Mouse (Mus musculus) ovary, postnatal 10 days (tissue): ENCODE results near the gene Pgc.

Source experiments
- DNase-seq: peaks from one replicate; pipeline ENCODE4 v3.0.0; 2022; ENCODE audit warnings: low spot score

Gene Pgc

DNA sequence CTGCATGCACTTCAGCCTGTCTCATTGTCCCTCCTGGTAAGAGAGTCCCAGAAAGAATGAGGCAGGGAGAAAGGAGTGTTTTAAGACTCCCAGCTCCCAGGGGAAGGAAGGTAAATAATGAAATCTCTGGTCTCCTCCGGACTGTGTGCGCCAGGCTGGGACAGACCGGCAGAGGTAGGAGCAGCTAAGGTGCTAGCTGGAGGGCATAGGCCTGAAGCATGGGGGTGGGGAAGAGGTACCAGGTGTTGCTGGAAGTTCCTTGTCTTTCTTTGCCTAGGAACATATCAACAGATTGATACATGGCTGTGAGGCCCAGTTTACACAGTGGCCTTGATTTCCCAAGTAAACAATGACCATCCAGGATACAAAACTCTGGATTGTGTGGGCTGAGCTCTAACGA, 17.7 kb upstream of the Pgc start:
- no peak for DNase-seq

DNA sequence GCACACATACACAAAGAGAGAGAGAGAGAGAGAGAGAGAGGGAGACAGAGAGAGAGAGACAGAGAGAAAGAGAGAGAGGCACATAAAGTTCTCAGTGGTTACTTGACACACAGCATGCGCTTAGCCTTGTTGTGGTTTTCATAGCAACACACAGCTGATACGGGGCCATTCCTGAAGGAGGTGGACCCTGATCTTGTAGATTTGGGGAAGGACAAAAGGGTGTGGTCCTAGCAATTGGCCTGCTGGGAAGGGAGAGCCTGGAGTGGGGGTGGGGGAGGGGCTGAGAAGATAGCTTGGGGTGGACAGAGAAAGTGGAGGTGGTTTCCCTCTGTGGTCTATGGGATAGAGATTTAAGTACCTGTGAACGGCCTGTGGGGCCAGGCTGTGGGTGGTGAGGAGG, 16.6 kb upstream of the Pgc start:
- DNase-seq, result no peak

DNA sequence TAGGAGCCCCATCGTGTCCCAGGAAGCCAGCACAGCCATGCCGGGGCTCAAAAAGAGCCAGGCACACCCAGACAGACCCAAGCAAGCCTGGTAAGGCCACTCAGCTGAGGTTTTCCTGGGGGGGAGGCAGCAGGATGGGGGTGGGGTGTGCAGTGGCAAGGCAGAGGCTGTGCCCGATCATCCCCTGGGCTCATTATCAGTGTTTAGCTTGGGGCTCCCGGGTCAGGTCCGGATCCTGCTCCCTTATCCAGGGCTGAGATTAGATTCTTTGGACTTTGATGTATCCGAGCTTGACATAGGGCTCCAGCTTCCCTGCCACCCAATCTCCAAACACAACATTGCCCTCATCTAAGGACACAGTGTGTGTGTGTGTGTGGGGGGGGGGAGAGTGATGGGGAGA, 14.8 kb upstream of the Pgc start:
- no peak for DNase-seq

GRCm38 (mm10) chr17:47712889-47713571, 13.6 kb upstream of the Pgc start:
- DNase-seq, result no peak

GRCm38 (mm10) chr17:47715037-47715436, 11.6 kb upstream of the Pgc start:
- no peak for DNase-seq

GRCm38 (mm10) chr17:47721183-47721582, 5.5 kb upstream of the Pgc start:
- no peak for DNase-seq

DNA sequence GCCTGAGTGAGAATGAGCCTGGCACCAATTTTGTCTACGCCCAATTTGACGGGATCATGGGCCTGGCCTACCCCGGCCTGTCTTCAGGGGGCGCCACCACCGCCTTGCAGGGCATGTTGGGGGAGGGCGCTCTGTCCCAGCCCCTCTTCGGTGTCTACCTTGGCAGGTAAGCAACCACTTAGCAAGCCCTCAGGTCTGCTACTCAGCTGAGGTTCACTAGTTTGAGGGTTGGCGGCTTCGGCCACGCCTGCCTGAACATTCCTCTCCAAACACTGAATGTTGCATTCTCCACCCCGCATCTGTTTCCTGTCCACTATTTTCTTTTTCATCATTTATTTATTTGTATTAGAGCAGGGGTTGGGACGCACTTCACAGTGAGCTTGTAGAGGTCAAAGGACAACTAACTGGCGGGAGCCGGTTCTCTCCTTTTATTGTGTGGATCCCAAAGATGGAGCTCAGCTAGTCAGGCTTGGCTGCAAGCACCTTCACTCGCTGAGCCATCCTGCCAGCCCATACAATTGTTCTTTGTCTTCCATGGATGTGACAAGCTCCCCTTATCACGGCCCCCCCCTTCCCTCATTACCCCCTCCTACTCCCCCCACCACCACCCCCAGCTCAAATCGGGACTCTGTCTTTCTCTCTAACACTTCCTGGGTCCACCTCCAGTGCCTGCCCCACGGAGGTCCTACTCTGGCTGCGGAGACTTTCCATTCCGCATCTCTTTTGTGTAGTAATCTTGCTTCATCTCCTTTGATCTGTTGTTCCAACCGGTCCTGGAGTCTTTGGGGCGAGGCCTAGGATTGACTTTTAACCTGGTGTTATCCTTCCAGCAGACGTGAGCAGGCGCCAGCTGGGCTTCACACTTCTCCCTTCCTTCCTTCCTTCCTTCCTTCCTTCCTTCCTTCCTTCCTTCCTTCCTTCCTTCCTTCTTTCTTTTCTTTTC, 4.3 kb downstream of the Pgc start:
- DNase-seq, result no peak

DNA sequence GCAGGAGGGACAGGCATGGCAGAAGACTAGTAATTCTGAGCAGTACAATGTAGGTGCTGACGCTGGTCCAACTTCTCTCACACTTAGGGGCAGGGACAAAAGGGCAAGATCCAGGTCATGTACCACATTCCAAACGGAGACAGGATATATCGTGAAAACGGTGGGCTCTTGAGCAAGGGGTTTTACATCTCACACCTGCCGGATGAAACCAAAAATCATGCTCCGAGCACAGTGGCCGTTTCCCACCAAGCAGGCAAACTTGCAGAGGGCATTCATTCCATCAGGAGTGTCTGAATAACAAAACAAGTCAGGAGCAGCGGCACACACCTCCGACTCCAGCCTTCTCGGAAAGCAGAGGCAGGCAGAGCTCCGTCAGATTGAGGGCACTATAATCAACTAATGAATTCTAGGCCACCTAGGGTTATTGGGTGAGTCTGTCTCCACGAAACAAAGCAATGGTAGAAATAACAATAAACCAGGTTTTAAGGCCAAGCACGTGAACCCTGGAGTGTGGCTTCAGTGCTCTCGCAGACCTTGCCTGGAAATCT, 9.0 kb downstream of the Pgc start:
- no peak for DNase-seq

DNA sequence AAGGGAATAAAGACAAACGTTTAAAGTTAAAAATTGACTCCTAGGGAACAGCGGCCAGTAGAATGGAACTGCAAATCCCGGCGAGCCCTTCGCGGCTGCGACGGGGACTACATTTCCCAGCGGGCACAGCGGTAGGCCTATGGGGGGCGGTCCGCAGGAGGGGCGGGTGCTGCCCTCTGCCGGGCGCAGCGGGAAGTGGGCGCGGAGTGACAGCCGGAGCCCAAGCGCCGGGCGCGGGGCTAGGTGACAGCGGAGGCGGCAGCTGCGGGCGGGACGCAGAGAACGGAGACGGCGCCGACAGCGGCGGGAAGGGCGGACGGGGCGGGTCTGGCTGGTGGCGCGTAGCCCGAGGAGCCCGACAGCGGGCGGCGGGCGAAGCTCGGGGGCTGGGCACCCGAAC, 10.2 kb downstream of the Pgc start, which contains the start of gene Tfeb:
Gene Tfeb (plus strand): TSS at position 175 of the 400 bp plus-strand sequence.
- DNase-seq, result peak; percentile 96

GRCm38 (mm10) chr17:47737271-47738065, 10.8 kb downstream of the Pgc start:
- peak; percentile 70 for DNase-seq

GRCm38 (mm10) chr17:47738066-47738878, 11.6 kb downstream of the Pgc start:
- DNase-seq, result peak; percentile 27

- DNase-seq, result no peak
These were observed 12.5 kb downstream of the Pgc start for GRCm38 (mm10) chr17:47738879-47739798.

- no peak for DNase-seq
These were observed 13.5 kb downstream of the Pgc start for GRCm38 (mm10) chr17:47740186-47740585.

DNA sequence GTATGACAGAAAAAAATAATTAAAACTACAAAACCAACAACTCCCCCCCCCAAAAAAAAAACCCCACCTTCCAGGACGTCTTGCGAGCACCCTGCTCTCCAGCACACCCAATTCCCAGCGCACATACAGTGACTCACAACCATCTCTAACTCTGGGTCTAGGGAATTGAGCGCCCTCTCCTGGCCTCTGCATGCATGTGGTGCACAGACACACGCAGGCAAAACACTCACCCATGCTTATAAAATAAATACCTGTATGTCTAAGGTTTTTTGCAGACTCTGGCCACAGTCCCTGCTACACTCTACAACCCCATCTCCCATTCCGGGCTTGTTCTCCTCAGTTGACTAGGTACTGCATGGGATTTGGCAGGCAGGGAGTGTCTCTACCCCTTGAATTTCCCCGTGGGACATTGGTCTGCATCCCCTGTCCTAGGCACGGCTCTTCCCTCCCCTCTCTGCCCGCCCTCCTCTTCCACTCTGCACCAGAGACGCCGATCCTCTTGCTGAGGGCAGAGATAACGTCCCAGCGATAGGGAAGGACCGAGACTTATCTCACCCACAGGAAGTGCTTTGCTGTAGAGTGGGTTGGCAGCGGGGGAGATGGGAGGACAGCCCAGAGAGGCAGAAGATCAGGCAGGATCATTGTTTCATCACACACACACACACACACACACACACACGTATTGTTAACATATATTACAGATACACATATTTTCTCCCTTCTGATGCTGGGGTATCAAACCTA, 16.5 kb downstream of the Pgc start:
- DNase-seq, result no peak

DNA sequence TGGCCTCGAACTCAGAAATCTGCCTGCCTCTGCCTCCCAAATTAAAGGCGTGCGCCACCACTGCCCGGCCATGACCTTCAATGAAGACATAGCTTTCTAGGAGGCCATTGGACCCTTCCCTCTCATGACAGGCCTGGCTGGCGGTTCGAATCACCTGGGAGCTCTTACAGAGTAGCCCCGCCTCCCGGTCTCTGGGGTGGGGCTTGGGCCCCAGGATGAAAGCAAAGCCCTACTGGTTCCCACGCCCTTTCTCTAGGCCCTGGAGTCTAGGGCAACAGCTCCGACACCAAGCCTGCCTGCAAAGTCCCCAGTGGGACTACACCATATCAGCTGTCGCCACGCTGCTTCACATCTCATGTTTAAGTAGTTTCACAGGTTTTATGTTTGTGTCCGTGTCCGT, 17.4 kb downstream of the Pgc start:
- DNase-seq, result no peak

DNA sequence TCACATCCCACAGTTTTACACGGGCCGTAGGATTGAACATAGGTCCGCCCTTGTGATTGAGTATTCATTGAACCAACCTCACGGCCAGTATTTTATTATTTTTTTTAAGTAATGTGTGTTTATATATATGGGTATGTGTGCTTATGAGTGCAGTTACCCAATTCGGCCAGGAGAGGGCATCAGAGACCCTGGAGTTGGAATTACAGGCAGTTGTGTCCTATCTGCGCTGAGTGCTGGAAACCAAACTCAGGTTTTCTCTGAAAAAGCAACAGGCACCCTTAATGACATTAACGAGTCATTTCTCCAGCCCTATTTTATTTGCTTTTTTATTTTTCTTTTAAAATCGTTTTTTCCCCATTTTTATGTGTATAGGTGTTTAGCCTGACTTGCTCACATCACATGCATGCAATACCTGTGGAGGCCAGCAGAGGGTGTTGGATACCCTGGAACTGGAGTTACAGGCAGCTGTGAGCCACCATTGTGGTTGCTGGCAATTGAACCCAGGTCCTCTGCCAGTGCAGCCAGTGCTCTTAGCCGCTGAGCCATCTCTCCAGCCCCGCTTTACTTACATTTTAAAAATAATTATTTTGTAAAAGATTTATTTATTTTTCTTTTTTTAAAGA, 18.2 kb downstream of the Pgc start:
- DNase-seq, result no peak

DNA sequence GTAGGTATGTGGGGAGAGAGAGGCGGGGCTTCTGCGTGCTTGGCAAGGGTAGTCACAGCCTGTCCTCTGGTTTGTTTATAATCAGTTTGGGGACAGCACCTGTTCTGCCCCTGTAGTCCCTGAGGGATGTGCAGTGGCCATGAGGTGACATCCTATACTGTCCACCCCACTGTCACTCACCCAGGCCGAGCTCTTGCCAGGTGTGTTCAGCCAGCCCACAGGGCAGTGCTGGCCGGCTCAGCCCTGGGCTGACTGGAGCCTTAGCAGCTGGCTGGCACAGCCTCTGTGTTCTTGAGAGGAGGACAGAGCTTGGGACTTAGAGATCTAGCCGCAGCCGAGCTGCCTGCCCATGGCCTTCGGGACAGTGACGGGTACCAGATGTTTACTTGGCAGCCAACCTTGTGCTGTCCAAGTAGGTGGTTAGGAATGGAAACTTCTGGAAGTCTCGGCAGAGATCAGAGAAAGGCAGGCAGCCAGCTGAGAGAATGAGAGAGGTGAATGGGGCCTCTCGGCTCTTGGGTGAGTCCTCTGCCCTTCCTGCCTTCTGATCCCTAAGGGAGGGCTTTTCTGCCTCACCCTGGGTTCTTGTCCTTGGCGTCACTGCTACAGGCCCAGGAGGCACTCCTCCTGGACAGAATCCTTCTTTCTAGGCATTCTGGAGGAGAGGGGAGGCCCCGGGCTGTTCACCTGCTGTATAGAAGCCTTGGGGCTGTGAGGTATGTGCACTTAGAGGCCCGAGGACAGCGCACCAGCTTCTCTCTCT, 22.3 kb downstream of the Pgc start:
- no peak for DNase-seq

GRCm38 (mm10) chr17:47749626-47750025, 23.0 kb downstream of the Pgc start:
- DNase-seq, result no peak
